Mouse (Mus musculus) G1E (cell line): Measurements from ENCODE around the gene Hspd1.

ENCODE experiments used
- CTCF ChIP-seq: IDR thresholded peaks from 2 replicates; pipeline ENCODE4 v1.5.1; 2012; ENCODE audit warnings: low read depth, low read length, inconsistent platforms, mixed read lengths
- GATA1 ChIP-seq: IDR thresholded peaks from 2 replicates; pipeline ENCODE4 v1.6.1; 2012; ENCODE audit warnings: borderline replicate concordance, low read length, inconsistent platforms, mixed read lengths
- GATA2 ChIP-seq: IDR thresholded peaks from 2 replicates; pipeline ENCODE4 v1.6.1; 2012; ENCODE audit warnings: low read depth, low read length, inconsistent platforms, borderline replicate concordance
- POLR2AphosphoS5 ChIP-seq: IDR thresholded peaks from 2 replicates; pipeline ENCODE4 v1.6.1; 2012; ENCODE audit warnings: low read depth, low read length, inconsistent platforms; ENCODE audit not compliant: insufficient replicate concordance
- TAL1 ChIP-seq: conservative IDR thresholded peaks from 2 replicates; pipeline ENCODE4 v1.6.1; 2012; ENCODE audit warnings: low read depth, low read length, inconsistent platforms, mixed read lengths

- TF ChIP-seq CTCF (no peak), GATA1 (no peak), GATA2 (no peak), TAL1 (no peak), POLR2AphosphoS5 (no peak)
Measured at GRCm38 (mm10) chr1:55106919-55107585, 19.0 kb upstream of the Hspd1 start.
